Mouse (Mus musculus) telencephalon, adult 2 months (tissue): ENCODE measurements at regions not wholly inside any gene's neighbourhood (a gene's known extent, or its start where the extent isn't known, plus 50 kb on each side); places are given as distances from the start of the nearest gene placed in this dataset.

Experiments used
- DNase-seq: peaks from one replicate; pipeline ENCODE4 v3.0.0-alpha.2; 2011; ENCODE audit warnings: low read depth, low spot score

DNA sequence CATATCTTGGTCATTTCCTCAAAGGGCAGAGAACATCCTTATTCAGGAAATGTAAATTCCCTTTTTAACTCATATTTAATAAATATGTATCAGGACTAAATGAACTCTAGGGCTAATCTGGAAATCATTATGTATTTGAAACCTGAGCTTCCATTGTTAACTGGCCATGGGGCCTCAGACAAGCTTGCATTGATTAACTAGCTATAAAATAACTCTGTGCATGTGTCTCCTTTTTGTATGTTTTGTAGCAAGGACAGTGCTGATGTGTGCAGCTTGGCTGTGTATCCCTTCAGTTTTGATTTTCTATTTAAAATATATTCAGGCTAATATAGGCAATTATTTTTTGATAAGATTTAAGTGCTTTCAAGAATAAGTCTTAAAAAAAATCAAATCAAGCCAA lies 574.1 kb downstream of the Ncam2 start:
- DNase-seq = no peak

DNA sequence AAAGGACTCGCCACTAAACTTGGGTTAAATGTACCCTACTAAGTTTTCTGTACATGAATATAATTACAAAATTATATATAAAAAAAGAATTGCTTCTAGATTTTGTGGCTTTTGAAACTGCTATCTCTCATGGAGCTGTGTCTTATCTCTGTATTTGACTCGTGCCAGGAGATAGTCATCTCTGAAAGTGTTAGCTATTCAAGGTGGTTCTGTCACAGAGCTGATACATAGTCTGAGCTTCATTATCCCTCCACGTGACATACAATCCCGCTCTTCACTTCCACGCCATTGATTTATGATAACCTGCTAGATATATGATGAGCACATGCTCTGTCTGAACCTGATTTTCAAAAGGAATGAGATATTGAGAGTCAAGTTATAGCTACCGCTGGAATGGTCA lies 593.5 kb downstream of the Ncam2 start:
- no peak for DNase-seq

DNA sequence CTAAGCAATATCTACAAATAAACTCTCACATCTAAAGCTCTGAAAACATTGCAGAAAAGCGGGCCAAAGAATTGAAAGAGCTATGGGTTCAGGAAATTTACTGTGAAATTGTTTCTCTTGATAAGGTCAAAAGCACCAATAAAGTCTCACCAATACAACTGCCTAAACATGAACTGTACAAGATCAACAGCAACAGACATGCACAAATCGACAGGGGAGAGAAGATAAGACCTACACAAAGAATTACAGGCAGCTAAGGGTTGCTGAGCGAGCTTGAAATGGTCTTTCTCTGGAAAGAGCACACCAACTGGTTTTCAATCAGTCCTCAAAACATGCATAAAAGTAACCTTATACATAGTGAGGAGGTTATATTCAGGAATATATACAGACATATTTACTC lies 616.4 kb downstream of the Ncam2 start:
- no peak for DNase-seq

DNA sequence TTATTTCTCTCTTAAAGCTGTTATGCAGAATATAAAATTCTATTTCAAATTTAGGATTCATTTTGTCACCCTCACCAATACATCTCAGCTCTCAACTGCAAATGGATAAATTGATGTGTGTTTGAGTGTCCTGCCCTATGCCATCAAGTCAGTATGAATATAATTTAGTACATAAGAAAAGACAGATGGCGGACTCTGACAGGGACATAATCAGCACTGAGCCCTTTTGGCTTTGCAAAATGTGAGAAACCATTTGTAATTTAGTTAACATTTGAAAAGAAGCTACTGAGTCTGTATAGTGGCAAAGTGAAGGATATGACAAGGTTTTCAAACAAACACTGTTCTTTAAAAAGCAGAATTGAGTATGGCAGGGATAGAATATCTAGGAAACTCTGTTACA lies 638.1 kb downstream of the Ncam2 start:
- DNase-seq = no peak

DNA sequence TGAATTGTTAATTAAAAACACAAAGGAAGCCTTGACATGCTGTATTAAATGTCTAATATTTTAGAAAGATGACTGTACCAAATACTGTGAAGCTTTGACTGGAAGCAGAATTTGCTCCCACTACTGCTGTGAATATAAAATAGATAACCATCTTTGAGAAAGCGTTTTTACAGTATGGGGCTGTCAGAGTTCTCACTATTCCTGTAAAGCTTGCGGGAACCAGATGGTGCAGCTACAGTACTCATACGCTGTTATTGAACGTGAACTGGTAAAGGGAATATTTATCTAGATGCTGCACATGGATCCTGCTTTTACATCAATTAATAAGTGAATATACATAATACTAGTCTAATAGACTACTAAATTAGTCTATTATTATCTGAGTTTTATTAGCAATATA lies 679.2 kb downstream of the Ncam2 start:
- peak; percentile 1 for DNase-seq
